Mouse (Mus musculus) spleen, postnatal 10 days (tissue): ENCODE results near the gene Plxdc2.

Experiments
- DNase-seq, 2 experiments: peaks; one replicate each; pipeline ENCODE4 v3.0.0; 2021 to 2022; ENCODE audit warnings: low spot score in 2 of 2

The Plxdc2 gene

GRCm38 (mm10) chr2:16571169-16571751 lies 215.2 kb downstream of the Plxdc2 start:
- no peak for DNase-seq

GRCm38 (mm10) chr2:16576566-16576965 lies 220.5 kb downstream of the Plxdc2 start:
- DNase-seq = no peak

GRCm38 (mm10) chr2:16578153-16578552 lies 222.0 kb downstream of the Plxdc2 start:
- DNase-seq = no peak

- no peak for DNase-seq
Measured at GRCm38 (mm10) chr2:16588546-16588945, 232.4 kb downstream of the Plxdc2 start.

- DNase-seq = no peak
Measured at GRCm38 (mm10) chr2:16595451-16595850, 239.3 kb downstream of the Plxdc2 start.

GRCm38 (mm10) chr2:16598231-16598630 lies 242.1 kb downstream of the Plxdc2 start:
- DNase-seq = no peak

- DNase-seq = no peak
Measured at GRCm38 (mm10) chr2:16604291-16604690, 248.2 kb downstream of the Plxdc2 start.

GRCm38 (mm10) chr2:16607792-16608586 lies 251.9 kb downstream of the Plxdc2 start:
- no peak for DNase-seq

GRCm38 (mm10) chr2:16642061-16642460 lies 286.0 kb downstream of the Plxdc2 start:
- no peak for DNase-seq

- DNase-seq = no peak
Measured at GRCm38 (mm10) chr2:16651713-16652112, 295.6 kb downstream of the Plxdc2 start.

GRCm38 (mm10) chr2:16664516-16664915 lies 308.4 kb downstream of the Plxdc2 start:
- no peak for DNase-seq

GRCm38 (mm10) chr2:16668391-16668790 lies 312.3 kb downstream of the Plxdc2 start:
- no peak for DNase-seq

- no peak for DNase-seq
Measured at GRCm38 (mm10) chr2:16682905-16683304, 326.8 kb downstream of the Plxdc2 start.

- DNase-seq = no peak
Measured at GRCm38 (mm10) chr2:16683739-16684138, 327.6 kb downstream of the Plxdc2 start.

- DNase-seq = no peak
Measured at GRCm38 (mm10) chr2:16684529-16684928, 328.4 kb downstream of the Plxdc2 start.

- no peak for DNase-seq
Measured at GRCm38 (mm10) chr2:16696390-16696789, 340.3 kb downstream of the Plxdc2 start.

GRCm38 (mm10) chr2:16697181-16697580 lies 341.1 kb downstream of the Plxdc2 start:
- DNase-seq = no peak

- peak in 1 of 2 experiments; percentile 25 for DNase-seq
Measured at GRCm38 (mm10) chr2:16706227-16706626, 350.1 kb downstream of the Plxdc2 start.

- no peak for DNase-seq
Measured at GRCm38 (mm10) chr2:16709885-16710284, 353.8 kb downstream of the Plxdc2 start.

- DNase-seq = no peak
Measured at GRCm38 (mm10) chr2:16731033-16731432, 374.9 kb downstream of the Plxdc2 start.

GRCm38 (mm10) chr2:16734381-16734780 lies 378.3 kb downstream of the Plxdc2 start:
- no peak for DNase-seq

GRCm38 (mm10) chr2:16738241-16738640 lies 382.1 kb downstream of the Plxdc2 start:
- peak in 1 of 2 experiments; percentile 23 for DNase-seq

GRCm38 (mm10) chr2:16741813-16742212 lies 385.7 kb downstream of the Plxdc2 start:
- no peak for DNase-seq
